Mouse (Mus musculus): Measurements from ENCODE around the gene Gm19426.

The Gm19426 gene

GRCm38 (mm10) chr2:84721182-84721581 is 22.3 kb downstream of the Gm19426 start:
- no peak for DNase-seq (ENCODE audit: low spot score in 2 of 2)

DNA sequence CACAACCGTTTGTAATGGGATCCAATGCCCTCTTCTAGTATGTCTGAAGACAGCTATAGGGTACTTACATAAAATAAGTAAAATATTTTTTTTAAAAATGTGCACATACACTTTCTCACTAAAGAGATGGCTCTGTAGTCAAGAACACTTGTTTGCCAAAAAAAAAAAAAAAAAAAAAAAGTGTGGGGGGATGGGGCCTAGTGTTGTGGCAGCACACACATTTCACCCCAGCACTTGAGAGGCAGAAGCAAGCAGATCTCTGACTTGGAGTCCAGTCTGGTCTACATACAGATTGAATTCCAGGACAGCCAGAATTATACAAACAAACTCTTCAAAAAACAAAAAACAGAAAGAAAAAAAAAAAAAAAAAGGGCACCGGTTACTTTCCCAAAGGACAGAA is 22.7 kb downstream of the Gm19426 start:
- no peak for DNase-seq (ENCODE audit: low spot score in 2 of 2)

DNA sequence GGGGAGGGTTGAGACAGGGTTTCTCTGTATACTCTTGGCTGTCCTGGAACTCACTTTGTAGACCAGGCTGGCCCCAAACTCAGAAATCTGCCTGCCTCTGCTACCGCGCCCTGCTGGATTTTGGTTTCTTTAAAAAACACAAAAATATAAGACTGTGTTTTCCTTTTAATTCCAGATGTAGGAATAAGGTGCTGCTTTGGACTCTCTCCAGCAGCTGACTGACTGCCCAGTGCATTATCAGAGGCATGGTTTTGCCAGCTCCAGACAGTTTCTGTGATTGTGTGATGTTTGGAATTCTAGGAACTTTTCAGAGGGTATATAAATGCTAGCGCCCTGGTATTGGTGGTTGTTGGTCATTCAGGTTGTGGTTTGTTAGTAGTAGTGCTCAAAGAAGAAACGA is 26.1 kb downstream of the Gm19426 start:
- DNase-seq (ENCODE audit: low spot score in 2 of 2) = no peak

- DNase-seq (ENCODE audit: low spot score in 2 of 2) = no peak
These were observed 26.8 kb downstream of the Gm19426 start for GRCm38 (mm10) chr2:84716423-84717355.

- peak; percentile 74 to 97 for DNase-seq (ENCODE audit: low spot score in 2 of 2)
These were observed 27.7 kb downstream of the Gm19426 start for GRCm38 (mm10) chr2:84715562-84716361.

- DNase-seq (ENCODE audit: low spot score in 2 of 2) = peak; percentile 98
These were observed 28.5 kb downstream of the Gm19426 start, which contains the start of gene Zdhhc5 for GRCm38 (mm10) chr2:84714811-84715561. Gene Zdhhc5 (minus strand): TSS chr2:84715180.

DNA sequence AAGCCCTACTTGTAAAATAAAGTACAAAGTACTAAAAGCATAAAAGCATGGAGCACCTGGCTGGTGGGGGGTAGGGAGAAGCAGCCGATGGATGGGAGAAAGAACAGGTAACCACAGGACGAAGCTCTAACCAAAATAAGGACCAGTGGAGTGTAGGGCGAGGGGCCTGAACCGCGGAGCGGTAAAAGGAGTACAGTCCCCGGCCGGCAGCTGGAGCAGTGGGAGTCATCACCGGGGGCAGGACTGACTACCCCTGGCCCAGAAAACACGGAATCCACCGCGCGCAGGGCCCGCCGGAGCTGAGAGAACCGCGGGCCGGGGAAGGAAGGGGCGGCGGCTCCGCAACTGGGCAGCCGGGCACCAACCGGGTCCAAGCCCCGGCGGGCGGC is 29.0 kb downstream of the Gm19426 start:
- DNase-seq (ENCODE audit: low spot score in 2 of 2) = no peak

- no peak for DNase-seq (ENCODE audit: low spot score in 2 of 2)
These were observed 31.6 kb downstream of the Gm19426 start for GRCm38 (mm10) chr2:84711898-84712297.

DNA sequence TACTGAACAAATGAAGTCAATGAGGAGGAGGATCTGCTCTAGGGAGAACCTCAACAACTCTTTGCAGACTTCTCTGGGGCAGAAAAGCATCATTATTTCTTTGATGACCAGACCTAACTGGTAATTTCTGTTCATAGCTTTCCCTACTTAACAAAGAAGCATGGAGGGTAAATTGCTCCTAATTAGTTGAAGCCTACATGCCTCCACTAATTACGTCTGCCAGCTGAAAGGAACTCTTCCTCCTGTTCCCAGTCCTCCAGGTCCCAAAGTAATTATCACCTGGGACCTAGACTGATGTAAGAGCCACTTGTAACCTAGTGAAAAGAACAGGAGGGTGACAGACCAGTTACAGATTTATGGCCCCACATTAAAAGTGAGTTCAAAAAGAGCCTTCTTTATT is 35.9 kb downstream of the Gm19426 start:
- no peak for DNase-seq (ENCODE audit: low spot score in 2 of 2)

- DNase-seq (ENCODE audit: low spot score in 2 of 2) = no peak
These were observed 38.2 kb downstream of the Gm19426 start for GRCm38 (mm10) chr2:84705295-84705694.

- DNase-seq (ENCODE audit: low spot score in 2 of 2) = no peak
These were observed 39.1 kb downstream of the Gm19426 start for GRCm38 (mm10) chr2:84704329-84704728.

GRCm38 (mm10) chr2:84703497-84703896 is 40.0 kb downstream of the Gm19426 start:
- no peak for DNase-seq (ENCODE audit: low spot score in 2 of 2)

GRCm38 (mm10) chr2:84695007-84695695 is 48.3 kb downstream of the Gm19426 start:
- DNase-seq (ENCODE audit: low spot score in 2 of 2) = no peak
